Mouse (Mus musculus) cerebral cortex, adult 2 months (tissue): Measurements from ENCODE around the gene Lmod3.

Experiments used
- WGBS: fragments of 180-500 bp; shearing (Covaris S2); methylation state at CpG from one replicate; pipeline ENCODE4 v1.1.7; 2018; 5-methylcytosine and 5-hydroxymethylcytosine counted together

Gene Lmod3

DNA sequence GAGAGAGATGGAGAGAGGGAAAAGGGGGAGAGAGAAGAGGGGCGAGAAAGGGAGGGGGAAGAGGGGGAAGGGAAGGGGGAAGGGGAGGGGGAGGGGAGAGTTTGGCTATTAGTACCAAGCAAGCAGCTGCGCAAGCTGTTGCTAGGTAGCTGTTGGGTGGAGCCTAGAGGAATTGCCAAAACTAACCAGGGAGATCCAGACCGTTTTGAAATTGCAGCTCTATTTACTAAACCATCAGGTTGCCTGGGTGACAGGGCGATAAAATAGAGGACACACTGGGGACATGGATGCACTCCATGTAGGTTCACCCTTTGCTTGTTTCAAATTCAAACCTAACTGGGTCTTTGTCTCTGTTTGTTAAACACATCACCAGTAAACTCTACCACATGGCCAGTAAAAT is 23.8 kb upstream of the Lmod3 start:
- WGBS = 33% methylated on average over 4 of the region's 4 CpGs

GRCm38 (mm10) chr6:97275760-97276159 is 23.2 kb upstream of the Lmod3 start:
- WGBS = 72% methylated on average over 4 of the region's 4 CpGs

- 79% methylated on average over 3 of the region's 3 CpGs for WGBS
These were observed 21.2 kb upstream of the Lmod3 start for GRCm38 (mm10) chr6:97273777-97274176.

DNA sequence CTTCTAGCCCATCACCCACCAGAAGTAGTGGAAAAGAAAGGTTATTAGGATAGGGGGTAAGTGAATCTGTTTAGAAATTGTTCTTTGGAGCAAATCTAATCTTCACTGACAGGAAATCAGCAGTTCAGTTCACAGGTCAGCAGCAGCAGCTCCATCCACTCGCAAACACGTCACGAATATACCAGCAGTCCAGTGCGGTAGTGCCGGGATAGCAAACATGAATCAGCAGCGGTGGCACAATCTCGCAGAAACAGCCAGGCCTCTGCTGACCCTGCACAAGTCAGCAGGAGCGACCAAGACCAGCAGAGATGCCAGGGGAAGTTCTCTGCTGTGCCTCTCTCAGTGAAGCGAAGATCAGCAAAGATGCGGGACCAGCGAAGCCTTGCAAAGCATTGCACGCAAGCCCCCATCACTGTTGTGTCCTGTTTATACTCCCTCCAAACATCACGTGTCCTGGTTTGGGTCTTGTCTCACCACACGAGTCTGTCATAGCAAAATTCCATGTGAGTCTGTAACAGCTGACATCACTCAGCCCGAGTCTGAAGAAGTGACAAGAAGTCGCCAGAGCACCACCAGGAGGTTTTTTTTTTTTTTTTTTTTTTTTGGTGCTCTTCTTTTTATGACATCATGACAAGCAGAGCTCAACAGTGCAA is 20.6 kb upstream of the Lmod3 start:
- 91% methylated on average over 16 of the region's 16 CpGs for WGBS

GRCm38 (mm10) chr6:97272349-97272748 is 19.8 kb upstream of the Lmod3 start:
- 74% methylated on average over 2 of the region's 2 CpGs for WGBS

DNA sequence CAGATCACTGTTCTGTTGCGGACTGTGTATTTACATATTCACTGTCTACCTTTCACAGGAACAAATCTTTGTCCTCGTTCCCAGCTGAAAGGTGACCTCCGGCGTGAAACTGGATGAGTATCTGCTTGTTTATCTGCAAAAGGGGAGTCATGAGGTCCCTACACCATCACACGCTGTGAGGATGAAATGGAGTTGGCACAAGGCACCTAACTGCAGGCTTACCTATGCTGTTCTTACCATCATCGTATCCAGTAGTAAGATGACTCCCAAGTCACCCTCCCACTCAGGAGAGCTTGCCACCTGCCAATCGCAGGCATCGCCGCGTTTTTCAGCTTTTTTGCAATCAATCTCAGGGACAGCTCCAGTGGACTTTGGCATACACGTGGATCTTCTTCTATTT is 17.0 kb upstream of the Lmod3 start:
- WGBS = 70% methylated on average over 11 of the region's 11 CpGs

DNA sequence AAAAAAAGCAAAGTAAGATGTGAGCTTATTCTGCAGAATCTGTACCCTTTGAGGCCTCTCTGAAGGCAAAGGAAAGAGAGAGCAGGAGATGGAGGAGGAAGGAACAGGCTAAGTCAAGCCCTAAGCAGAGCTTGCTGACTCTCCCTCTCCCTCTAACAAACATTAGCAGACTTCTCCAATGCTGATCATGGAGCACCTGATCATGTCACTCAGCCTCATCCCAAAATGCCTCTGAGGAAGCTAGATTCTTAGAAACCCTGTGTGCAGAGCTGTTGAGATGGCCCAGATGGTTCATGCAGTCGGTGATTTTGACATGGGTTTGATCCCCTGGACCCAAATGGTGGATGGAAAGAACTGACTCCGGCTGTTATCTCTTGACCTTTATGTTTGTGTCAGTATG is 14.6 kb upstream of the Lmod3 start:
- 97% methylated on average over 2 of the region's 2 CpGs for WGBS

GRCm38 (mm10) chr6:97266661-97267060 is 14.1 kb upstream of the Lmod3 start:
- WGBS = 92% methylated on average over 4 of the region's 4 CpGs

- 92% methylated on average over 3 of the region's 3 CpGs for WGBS
These were observed 13.1 kb upstream of the Lmod3 start for GRCm38 (mm10) chr6:97265705-97266104.

- WGBS = 87% methylated on average over 8 of the region's 8 CpGs
These were observed 12.7 kb upstream of the Lmod3 start for GRCm38 (mm10) chr6:97265240-97265639.

DNA sequence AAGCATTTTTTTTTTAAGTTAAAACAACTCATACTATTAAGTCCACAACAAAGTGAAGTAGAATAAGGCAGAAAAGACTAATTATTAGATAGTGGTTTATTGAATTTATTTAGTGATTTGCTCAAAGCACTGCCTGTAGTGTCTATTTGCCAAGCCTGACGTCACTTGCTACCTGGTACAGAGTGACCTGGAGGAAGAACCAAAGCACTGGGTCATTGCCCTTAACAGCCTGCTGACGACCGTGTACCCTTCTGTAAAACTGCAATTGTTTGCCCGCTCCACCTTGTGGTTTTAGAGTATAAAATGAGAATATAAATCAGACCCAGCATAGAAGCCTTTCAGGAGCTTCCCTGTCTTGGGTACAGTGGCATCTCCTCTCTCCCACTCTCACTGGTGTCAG is 9.7 kb upstream of the Lmod3 start:
- 88% methylated on average over 4 of the region's 4 CpGs for WGBS

DNA sequence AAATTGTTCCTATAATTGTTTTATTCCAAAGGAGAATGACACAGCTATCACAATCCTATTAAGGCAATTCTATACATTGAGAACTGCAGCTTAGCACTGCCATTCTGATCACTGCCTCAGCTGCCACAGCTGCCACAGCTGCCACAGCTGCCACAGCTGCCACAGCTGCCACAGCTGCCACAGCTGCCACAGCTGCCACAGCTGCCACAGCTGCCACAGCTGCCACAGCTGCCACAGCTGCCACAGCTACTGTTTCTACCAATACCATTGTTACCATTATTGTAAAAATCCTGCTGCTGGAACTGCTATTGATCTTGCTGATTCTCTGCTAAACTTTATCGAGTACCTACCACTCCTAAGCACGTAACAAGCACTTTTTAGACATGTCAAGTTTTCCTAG is 7.4 kb upstream of the Lmod3 start:
- WGBS = 93% methylated on average over 2 of the region's 2 CpGs

- WGBS = 88% methylated on average over 1 of the region's 1 CpGs
These were observed 5.9 kb upstream of the Lmod3 start for GRCm38 (mm10) chr6:97258489-97258888.

DNA sequence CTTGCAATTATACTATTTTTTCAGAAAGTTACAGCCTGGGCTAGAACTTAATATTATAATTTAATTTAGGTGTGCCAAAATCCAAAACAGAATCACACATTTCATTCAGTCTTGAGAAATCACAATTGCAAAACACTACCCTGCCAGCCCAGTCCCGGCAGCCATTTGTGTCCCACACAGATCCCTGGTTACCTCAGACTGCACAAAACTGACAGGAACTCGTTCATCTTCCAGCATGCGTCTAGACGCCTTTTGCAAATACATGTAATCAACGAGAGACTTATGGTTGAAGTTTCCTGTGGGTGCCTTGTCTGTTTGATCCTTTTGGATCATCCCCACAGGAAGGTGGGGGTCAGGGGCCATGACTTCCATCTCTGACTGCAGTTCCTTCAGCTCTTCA is 473 bp downstream of the Lmod3 start:
- 37% methylated on average over 5 of the region's 5 CpGs for WGBS

DNA sequence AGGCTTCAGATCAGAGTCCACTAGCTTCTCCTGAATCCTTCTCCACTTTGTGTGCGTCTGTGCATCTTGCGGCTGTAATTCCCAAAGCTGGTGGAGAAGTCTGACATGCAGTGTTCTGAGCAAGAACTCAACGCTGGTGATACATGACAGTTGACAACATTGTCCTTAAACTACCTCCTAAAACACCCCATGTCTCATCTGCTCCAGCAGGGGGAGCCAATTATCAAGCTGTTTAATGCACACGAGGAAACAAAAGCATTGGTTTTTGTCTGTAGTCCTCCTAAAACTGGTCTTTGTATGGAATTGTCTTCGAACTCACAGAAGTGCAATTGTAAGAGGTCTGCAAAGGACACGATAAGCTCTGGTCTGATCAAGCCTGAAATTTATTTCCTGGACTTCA is 1.6 kb downstream of the Lmod3 start:
- 34% methylated on average over 6 of the region's 6 CpGs for WGBS

DNA sequence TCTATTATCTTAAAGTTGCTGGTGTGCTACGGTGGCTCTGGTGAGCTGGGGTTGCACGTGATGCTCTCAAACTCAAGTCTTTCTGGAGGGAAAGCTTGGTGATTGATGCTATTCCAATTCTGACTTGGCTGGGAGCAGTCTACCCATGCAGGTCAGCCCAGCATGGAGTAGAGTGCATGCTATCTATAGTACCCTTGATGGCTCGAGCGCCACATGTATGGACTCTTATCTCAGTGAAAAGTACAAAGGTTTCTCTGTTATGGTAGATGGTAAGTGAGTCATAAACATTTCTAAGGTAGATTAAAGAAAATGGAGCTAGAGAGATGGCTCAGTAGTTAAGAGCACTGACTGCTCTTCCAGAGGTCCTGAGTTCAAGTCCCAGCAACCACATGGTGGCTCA is 10.0 kb downstream of the Lmod3 start:
- 96% methylated on average over 4 of the region's 4 CpGs for WGBS

DNA sequence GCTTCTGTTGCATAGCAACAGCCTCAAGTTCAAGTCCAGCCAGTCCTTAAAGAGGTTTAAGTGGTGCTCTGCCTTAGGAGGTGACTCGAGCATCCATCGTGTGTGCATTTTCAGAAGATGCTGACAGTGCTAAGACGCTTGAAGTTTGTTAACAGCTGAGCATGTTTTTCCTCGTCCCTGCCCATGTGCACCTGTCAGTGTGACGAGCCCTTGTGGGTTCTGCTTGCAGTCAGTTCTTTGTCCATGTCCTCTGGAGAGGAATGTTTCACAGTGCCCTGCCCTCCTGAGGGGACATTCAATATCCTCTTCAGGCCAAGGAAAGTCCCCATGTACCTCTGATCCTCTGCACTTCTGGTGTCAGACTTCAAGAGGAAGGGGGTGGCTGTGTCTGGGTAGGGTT is 12.5 kb downstream of the Lmod3 start:
- 89% methylated on average over 5 of the region's 5 CpGs for WGBS

GRCm38 (mm10) chr6:97239360-97239759 is 13.2 kb downstream of the Lmod3 start:
- 97% methylated on average over 6 of the region's 6 CpGs for WGBS

DNA sequence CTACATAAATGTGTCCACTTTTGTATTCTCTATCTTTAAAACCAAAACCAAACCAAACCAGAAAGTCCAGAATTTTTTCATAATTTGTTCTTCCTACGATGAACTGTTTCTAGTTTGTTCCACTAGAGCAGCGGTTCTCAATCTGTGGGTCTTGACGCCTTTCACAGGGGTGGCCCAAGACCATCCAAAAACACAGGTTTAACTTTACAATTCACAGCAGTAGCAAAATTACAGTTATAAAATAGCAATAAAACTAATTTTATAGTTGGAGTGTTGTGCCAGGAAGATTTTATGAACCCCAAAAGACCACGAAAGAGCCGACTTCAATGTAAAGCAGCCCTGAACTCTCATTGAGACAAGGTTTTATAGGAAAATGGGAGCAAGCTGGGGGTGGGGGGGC is 16.5 kb downstream of the Lmod3 start:
- WGBS = 96% methylated on average over 5 of the region's 5 CpGs

DNA sequence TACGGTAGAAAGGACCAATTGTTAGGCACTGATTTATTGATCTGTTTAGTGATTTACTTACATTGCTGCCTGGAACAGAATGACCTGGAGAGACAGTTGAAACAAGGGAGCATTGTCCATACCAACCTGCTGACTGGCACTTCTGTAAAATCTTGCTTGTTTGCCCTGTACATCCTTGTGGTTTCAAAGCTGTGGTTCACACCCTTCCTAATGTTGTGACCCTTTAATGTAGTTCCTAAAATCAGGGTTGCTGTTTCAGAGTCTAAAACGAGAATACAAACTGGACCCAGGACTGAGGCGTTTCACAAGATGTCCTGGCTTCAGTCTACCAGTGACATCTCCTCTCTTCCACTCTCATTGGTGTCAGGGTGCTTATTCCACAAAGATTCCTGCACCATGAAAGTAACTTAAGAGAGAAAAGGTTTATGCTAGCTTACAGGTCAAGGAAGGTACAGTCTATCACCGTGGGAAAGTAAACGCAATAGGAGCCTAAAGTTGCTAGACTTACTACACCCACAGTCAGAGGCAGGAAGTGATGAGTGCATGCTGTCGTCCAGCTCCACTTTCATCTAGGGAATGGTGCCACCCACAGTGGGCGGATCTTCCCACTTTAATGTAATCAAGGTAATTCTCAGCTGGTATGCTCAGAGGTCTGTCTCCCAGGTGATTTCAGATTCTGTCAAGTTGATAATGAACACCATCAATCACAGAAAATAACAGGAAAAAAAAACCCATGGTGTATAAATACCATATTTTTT is 17.5 kb downstream of the Lmod3 start:
- 84% methylated on average over 7 of the region's 7 CpGs for WGBS

- 89% methylated on average over 9 of the region's 9 CpGs for WGBS
These were observed 25.3 kb downstream of the Lmod3 start for GRCm38 (mm10) chr6:97227067-97227847.

DNA sequence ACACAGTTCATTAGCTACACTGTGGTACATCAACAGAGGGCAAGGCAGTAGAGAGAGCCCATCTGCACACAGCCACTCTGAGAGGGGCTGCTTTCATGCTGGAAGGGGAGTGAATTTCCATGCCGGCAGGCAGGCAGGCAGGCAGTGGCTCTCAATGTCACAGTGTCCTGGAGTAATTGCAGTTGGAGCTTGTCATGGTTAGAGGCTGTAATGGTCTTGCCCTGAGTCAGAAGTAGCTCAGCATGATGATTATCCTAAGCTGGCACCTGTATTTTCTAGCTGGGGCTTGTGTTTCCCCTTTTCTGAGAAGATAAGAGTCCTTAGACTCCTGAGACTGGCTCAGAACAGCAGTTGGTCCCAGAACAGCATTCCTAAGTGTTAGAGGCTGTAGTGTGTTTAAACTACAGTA is 26.5 kb downstream of the Lmod3 start:
- 66% methylated on average over 1 of the region's 1 CpGs for WGBS

DNA sequence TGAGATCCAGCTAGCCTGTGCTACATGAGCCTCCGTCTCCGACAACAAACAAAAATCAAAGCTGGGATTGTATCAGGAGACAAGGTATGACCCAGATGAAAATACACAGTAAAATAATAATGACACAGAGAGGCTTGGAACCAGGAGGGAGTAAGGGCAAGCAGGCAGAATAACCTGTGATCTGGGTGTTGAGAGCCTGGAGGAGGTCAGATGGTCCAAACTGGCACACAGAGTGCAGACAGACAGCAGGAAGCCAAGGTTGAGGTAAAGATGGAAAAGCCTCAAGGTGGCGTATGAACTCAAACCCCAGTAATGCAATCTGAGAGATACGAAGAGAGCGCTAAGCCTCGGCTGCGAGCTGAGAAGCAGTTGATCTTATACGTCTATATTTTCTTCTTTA is 28.1 kb downstream of the Lmod3 start:
- 99% methylated on average over 8 of the region's 8 CpGs for WGBS
